Mouse (Mus musculus) forebrain, embryonic 10.5 days (tissue): ENCODE measurements around the gene Necab2. TPM values are rescaled to one million over a fixed set of nuclear protein-coding genes. Genes with fewer than 3 reads are reported as not detected.

Source experiments
- DNase-seq: peaks from one replicate; pipeline ENCODE4 v3.0.0-alpha.2; 2017; ENCODE audit warnings: low spot score; ENCODE audit errors: extremely low spot score
- H3K27ac ChIP-seq: fragments of 300-500 bp; sonication (generic); 2 replicates; pipeline ENCODE4 v1.5.1; 2016; ENCODE audit warnings: mild to moderate bottlenecking
- H3K27me3 ChIP-seq: fragments of 300-500 bp; sonication (generic); 2 replicates; pipeline ENCODE4 v1.6.1; 2016; ENCODE audit warnings: mild to moderate bottlenecking; ENCODE audit not compliant: poor library complexity, severe bottlenecking
- H3K36me3 ChIP-seq: fragments of 300-500 bp; sonication (generic); replicated peaks from 2 replicates; pipeline ENCODE4 v1.6.1; 2016; ENCODE audit warnings: mild to moderate bottlenecking, moderate library complexity
- H3K4me1 ChIP-seq: fragments of 300-500 bp; sonication (generic); 2 replicates; pipeline ENCODE4 v1.6.1; 2016
- H3K4me3 ChIP-seq: fragments of 300-500 bp; sonication (generic); 2 replicates; pipeline ENCODE4 v1.5.1; 2016; ENCODE audit warnings: mild to moderate bottlenecking, moderate library complexity
- H3K9me3 ChIP-seq: fragments of 300-500 bp; sonication (generic); 2 replicates; pipeline ENCODE4 v1.6.1; 2016; ENCODE audit warnings: mild to moderate bottlenecking, moderate library complexity
- WGBS: fragments of 180-500 bp; shearing (Covaris S2); methylation state at CpG from one replicate; pipeline ENCODE4 v1.1.7; 2016; 5-methylcytosine and 5-hydroxymethylcytosine counted together
- polyA plus RNA-seq: library from polyadenylated mRNA; unstranded; fragments of >200 nt; fragmentation: Nextera tagmentation; extraction: Ambion mirVana; gene quantifications from 2 replicates; pipeline ENCODE4 v1.2.1, GENCODE M21; 2016

The Necab2 gene
- polyA plus RNA-seq, 1 experiment from 2014 or later: 15.5 TPM

DNA sequence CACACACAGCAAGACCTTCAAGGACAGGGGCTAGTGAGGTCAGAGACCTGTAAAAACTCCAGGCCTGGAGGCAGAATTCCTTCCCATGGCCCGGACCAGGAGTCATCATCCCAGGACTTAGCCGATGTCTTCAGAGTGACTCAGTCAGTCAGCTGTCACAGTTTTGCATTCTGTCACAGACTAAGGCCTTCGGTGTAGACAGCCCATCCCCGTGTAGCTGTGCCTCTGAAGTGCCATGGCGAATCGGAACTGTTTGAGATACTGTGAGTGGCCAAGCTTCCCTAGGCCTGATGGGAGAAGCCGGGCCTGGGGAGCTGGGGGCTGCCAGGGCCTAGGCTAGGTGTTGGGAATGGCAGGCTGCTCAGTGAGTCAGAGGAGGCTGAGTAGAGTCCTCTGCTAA lies 15.8 kb upstream of the Necab2 start:
- H3K27me3 ChIP-seq: peaks cover 5% of the 10 kb centered on the region; the same call in 1 of the 2 replicates
- 87% methylated on average over 7 of the region's 7 CpGs for WGBS
- H3K4me3 ChIP-seq: no peak overlapping the region
- no peak overlapping the region for H3K27ac ChIP-seq
- H3K9me3 ChIP-seq: no peaks in the 10 kb centered on the region
- DNase-seq: no peak
- peaks cover 22% of the 10 kb centered on the region for H3K4me1 ChIP-seq
- H3K36me3 ChIP-seq: no peaks in the 10 kb centered on the region

DNA sequence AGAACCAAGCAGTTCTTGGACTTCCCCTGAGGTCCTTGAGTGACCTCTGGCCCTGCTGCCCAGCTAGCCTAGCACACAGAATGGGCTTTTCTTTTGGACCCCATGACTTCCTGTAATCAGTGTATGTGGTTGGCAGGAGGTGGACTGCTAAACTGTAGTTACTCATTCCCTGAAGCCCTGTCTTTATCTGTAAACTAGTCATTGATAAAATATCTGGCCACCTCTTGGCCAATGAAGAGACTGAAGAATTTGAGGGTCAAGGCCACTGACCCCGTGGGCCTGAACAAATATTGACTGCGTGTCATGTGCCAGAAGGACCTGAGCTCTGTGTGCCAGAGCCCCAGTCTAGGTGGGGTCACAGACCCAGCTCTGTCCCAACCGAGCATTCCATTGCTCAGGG lies 14.1 kb upstream of the Necab2 start:
- Histone ChIP-seq H3K4me1 (peaks cover 33% of the 10 kb centered on the region), H3K27ac (no peak overlapping the region), H3K4me3 (no peak overlapping the region), H3K27me3 (peaks cover 5% of the 10 kb centered on the region), H3K9me3 (no peaks in the 10 kb centered on the region), H3K36me3 (no peaks in the 10 kb centered on the region)
- DNase-seq: no peak
- 63% methylated on average over 3 of the region's 3 CpGs for WGBS

DNA sequence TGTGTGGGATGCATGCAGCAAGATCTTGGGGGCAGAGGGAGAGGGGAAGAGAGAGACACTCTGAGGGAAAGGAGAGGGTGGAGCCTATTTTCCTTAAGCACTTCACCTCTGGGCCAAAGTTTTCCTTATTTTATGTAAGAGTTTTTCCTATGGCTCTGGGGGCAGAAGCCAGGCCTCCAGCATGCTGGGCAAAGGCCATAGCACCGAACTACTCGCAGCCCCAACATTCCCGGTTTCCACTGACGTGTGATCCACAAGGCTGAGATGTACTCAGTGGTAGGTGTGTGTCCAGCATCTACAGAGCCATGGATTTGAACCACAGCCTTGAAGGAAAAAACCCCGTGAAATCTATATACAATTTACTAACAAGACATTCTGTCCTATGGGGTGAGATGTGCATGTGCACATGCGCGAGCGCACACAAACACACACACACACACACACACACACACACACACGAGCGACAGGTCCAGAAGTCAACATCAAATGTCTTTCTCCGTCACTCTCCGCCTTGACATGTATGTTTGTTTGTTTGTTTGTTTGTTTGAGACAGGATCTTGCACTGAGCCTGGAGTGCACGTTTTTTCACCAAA lies 12.8 kb upstream of the Necab2 start, which contains the start of gene Osgin1:
TSS of gene Osgin1 (plus strand) at position 543 of the 593 bp plus-strand sequence.
- 0 out of 2 replicates have a peak within 1 kb of the TSS, but pooled peaks have one; percentile 2 for H3K27ac ChIP-seq

DNA sequence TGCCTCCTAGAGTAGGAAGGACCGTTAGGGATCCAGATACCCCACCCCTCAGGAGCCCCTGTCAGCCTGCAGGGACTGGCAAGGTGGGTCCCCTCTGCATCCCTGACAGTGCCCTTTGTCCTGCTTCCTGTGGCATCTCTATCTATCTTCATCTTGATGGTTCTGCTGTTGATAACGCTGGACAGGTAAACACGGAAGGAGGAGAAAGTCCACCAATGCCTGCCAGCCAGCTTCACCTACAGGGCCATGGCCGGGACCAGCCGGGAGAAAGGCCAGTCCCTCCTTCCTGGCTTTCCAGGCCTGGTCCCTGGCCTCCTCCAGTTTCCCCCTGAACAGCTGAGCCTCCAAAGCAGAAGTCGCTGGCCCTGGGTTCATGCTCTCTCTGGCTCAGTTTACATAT lies 11.9 kb upstream of the Necab2 start:
- no peak overlapping the region for H3K4me3 ChIP-seq
- peaks cover 37% of the 10 kb centered on the region for H3K4me1 ChIP-seq
- no peaks in the 10 kb centered on the region for H3K9me3 ChIP-seq
- H3K36me3 ChIP-seq: no peaks in the 10 kb centered on the region
- no peak for DNase-seq
- H3K27ac ChIP-seq: no peak overlapping the region
- WGBS: 85% methylated on average over 6 of the region's 6 CpGs
- H3K27me3 ChIP-seq: peaks cover 13% of the 10 kb centered on the region

More for the DNA sequence above, 12.8 kb upstream of the Necab2 start, which contains the start of gene Osgin1:
- peaks cover 34% of the 10 kb centered on the region for H3K4me1 ChIP-seq
- no peak for DNase-seq
- WGBS: 91% methylated on average over 13 of the region's 13 CpGs
- no peaks in the 10 kb centered on the region for H3K36me3 ChIP-seq
- H3K27me3 ChIP-seq: peaks cover 5% of the 10 kb centered on the region
- no peaks in the 10 kb centered on the region for H3K9me3 ChIP-seq
- H3K4me3 ChIP-seq: no peak within 1 kb of the TSS

DNA sequence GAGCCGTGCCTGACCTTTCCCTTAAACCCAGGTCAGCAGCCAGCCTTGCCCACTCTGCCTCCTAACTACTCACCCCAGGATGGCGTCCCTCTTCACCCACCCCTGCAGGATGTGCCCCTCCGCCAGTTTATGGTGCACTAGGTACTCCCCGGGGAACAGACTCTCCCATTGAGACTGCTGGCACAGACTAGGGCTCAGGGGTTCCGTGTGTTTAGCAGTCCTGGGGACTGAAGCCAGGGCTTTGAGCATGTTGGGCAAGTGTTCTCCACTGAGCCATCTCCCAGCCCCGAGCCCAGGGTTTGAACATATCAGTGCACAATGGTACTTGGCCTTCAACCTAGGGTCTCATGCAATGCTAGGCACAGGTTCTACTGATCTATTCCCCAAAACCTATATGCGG lies 11.0 kb upstream of the Necab2 start:
- Histone ChIP-seq H3K27ac (no peak overlapping the region), H3K4me3 (no peak overlapping the region), H3K27me3 (peaks cover 19% of the 10 kb centered on the region), H3K9me3 (no peaks in the 10 kb centered on the region), H3K36me3 (no peaks in the 10 kb centered on the region), H3K4me1 (peaks cover 46% of the 10 kb centered on the region)
- WGBS: 92% methylated on average over 7 of the region's 7 CpGs
- DNase-seq: no peak

DNA sequence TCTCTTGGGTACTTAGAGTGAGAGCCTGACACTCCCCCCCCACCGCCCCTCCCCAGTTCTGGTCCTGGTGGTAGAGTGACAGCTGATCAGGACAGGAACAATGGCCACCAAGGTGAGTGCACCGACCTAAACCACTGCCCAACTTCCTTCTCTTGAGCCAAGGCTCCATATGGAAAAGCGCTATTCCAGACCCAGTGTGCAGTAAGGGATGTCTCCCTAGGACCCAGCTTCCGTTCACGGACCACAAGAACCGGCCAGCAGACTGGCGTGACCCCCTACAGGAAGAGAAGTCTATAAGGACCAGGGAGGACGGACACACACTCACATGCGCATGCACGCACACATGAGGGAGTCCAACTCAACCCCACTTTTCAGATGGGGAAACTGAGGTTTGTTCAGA lies 10.2 kb upstream of the Necab2 start:
- peaks cover 54% of the 10 kb centered on the region for H3K4me1 ChIP-seq
- H3K36me3 ChIP-seq: no peaks in the 10 kb centered on the region
- no peak overlapping the region for H3K4me3 ChIP-seq
- H3K27ac ChIP-seq: no peak overlapping the region
- peaks cover 21% of the 10 kb centered on the region for H3K27me3 ChIP-seq
- WGBS: 89% methylated on average over 10 of the region's 10 CpGs
- no peaks in the 10 kb centered on the region for H3K9me3 ChIP-seq
- no peak for DNase-seq

DNA sequence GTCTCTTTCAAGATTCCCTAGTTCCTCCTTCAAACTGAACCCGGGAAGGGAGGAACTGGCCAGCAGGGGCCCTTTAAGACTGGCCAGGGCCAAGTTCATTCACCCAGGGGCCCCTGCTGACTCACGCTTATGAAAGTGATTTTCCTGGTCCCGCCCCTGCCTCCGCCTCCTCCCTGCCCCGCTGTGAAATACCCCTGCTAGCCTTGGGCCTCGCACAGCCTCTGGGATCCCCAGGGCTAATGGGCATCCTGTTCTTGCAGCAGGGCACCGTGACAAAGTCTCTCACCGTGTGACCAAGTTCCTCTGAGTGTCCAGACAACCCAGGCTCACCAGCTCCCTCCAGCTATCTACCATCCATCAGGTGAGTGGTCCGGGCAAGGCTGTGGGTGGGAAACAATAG lies 9.6 kb upstream of the Necab2 start:
- WGBS: 24% methylated on average over 9 of the region's 9 CpGs
- H3K27me3 ChIP-seq: peaks cover 27% of the 10 kb centered on the region
- H3K4me3 ChIP-seq: no peak overlapping the region
- H3K36me3 ChIP-seq: no peaks in the 10 kb centered on the region
- H3K9me3 ChIP-seq: no peaks in the 10 kb centered on the region
- no peak for DNase-seq
- peaks cover 55% of the 10 kb centered on the region for H3K4me1 ChIP-seq
- 0 out of 2 replicates have a peak overlapping the region, but pooled peaks have one; percentile 9 for H3K27ac ChIP-seq

DNA sequence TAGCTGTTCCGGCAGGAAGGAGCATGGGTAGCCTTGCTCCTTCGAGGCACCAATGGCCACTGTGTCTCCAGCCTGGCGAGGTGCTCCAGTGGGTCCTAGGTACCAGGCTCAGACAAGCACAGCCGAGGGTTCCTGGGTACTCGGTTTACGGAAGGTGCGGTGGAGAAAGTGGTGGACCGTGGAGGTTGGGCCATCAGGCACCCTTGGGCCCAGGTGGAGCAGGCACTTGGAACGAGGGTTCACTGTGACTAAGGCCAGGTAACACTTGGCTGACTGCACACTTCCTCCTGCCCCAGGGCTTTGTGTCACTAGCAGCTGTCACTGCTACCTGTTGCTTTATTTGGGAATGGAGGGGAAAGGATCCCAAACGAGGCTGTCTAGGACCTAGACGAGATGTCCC lies 9.0 kb upstream of the Necab2 start:
- DNase-seq: no peak
- no peaks in the 10 kb centered on the region for H3K9me3 ChIP-seq
- H3K27me3 ChIP-seq: peaks cover 33% of the 10 kb centered on the region
- H3K27ac ChIP-seq: 0 out of 2 replicates have a peak overlapping the region, but pooled peaks have one; percentile 9
- WGBS: 83% methylated on average over 11 of the region's 11 CpGs
- no peaks in the 10 kb centered on the region for H3K36me3 ChIP-seq
- H3K4me3 ChIP-seq: no peak overlapping the region
- peaks cover 49% of the 10 kb centered on the region for H3K4me1 ChIP-seq

DNA sequence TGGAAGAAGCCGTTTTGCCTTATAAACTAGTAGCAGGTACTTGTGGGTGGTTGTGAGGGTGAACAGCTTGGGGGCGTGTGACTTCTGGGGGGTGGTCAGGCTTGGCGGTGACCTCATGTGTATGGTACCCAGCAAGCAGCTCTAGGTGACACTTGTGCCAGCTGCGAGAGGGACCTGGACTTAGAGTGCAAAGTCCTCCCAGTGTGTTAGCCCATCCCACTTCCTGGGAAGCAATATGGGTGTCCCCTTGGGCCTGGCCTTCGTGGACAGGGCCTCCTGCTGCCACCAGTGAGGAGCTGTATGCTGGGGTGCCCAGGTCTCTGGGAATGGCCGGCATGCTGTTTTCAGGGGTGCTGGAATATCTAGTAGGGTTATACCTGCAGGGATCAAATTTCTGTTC lies 7.6 kb upstream of the Necab2 start:
- H3K9me3 ChIP-seq: no peaks in the 10 kb centered on the region
- peaks cover 40% of the 10 kb centered on the region for H3K27me3 ChIP-seq
- H3K36me3 ChIP-seq: no peaks in the 10 kb centered on the region
- H3K4me1 ChIP-seq: peaks cover 43% of the 10 kb centered on the region
- DNase-seq: no peak
- WGBS: 87% methylated on average over 6 of the region's 6 CpGs
- H3K4me3 ChIP-seq: no peak overlapping the region
- H3K27ac ChIP-seq: no peak overlapping the region

DNA sequence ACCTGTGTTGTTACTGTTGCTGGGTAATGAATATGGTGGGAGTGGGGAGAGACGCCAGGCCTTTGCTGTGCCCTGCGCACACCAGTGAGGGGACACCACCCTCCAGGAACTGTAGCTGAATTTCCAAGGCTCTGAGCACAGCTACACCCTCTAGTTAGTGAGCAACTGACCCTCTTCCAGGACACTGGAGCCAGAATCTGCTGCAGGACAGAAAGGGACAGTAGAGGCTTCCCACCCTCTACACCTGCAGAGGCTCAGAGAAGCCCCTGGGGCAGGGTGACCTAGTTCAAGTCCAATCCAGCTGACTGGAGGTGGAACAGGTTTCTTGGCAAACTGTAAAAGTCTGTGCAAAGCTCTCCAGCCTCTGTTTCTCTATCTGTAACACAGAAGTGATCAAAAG lies 7.1 kb upstream of the Necab2 start:
- Histone ChIP-seq H3K36me3 (no peaks in the 10 kb centered on the region), H3K27ac (no peak overlapping the region), H3K9me3 (no peaks in the 10 kb centered on the region), H3K27me3 (peaks cover 44% of the 10 kb centered on the region), H3K4me1 (peaks cover 43% of the 10 kb centered on the region), H3K4me3 (no peak overlapping the region)
- no peak for DNase-seq
- WGBS: 89% methylated on average over 2 of the region's 2 CpGs

DNA sequence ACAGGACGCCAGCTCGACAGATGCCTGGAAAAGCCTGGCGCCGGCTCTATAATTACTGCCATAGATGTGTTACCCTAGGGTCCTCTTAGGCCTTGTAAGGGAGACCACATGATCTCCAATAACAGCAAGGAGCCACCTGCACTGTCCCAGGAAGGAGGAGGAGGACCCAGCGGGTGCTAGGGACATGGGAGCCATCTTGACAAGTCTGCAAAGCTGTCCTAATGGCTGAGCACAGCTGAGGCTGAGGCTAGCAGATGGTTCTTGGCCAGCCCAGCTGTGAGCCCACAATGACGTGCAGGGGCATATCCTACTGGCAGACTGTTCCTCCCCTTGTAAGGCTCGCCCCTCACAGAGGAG lies 6.6 kb upstream of the Necab2 start:
- peaks cover 44% of the 10 kb centered on the region for H3K27me3 ChIP-seq
- DNase-seq: no peak
- H3K36me3 ChIP-seq: no peaks in the 10 kb centered on the region
- peaks cover 43% of the 10 kb centered on the region for H3K4me1 ChIP-seq
- WGBS: 71% methylated on average over 7 of the region's 7 CpGs
- H3K4me3 ChIP-seq: no peak overlapping the region
- no peaks in the 10 kb centered on the region for H3K9me3 ChIP-seq
- peak overlapping the region; percentile 12; the same call in 1 of the 2 replicates for H3K27ac ChIP-seq

DNA sequence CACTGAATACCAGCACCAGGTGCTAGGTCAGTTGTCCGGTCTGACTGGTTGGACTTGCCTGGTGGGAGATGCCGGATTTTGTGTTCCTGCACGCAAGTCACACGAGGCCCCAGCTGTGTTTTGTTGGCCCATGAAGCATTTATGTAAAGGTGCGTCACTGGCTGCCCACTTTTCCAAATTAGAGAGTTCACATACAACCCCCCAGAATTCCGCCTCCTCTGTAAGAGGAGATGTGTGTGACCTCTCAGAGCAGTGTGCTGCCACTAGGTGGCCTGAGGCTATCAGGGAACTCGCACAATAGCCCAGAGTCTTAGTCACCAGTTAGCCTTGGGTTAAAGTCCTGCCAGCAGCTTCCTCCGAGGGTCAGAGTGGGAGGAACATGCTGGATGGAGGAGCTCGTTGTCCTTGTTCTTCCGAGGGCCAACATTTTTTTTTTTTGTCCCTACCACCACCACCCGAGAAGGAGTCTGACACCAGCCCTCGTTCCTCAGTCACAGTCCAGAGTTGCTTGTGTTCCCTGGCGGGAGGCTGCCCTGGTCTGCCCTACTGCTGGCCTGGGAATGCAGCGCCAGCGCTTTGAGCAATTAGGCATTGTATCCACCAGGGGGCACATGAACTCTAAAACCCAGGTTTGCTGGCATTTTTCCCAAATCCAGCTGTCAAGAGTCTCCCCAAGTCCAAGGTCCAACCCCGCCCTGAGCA lies 6.1 kb upstream of the Necab2 start:
- 12% methylated on average over 16 of the region's 16 CpGs for WGBS
- DNase-seq: peak; percentile 83
- peak overlapping the region; percentile 27; the same call in 1 of the 2 replicates for H3K27ac ChIP-seq
- H3K4me1 ChIP-seq: peaks cover 44% of the 10 kb centered on the region
- peaks cover 50% of the 10 kb centered on the region for H3K27me3 ChIP-seq
- peak overlapping the region; percentile 9 for H3K4me3 ChIP-seq
- no peaks in the 10 kb centered on the region for H3K9me3 ChIP-seq
- H3K36me3 ChIP-seq: no peaks in the 10 kb centered on the region

DNA sequence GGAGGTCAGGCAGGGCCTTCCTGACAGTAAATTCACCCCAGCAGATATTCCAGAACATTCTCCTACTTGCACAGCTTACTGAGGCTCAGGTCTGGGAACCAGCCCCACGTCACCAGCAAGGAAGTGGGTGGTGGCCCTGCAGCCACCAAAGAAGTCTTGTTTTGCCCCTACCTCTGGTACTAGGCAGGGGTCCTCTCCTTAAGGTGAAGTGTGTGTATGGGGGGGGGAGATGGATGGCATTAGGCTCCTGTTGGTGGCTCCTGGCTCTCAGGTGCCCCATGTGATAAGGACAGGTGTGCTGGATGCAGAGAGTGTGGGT lies 5.6 kb upstream of the Necab2 start:
- Histone ChIP-seq H3K27me3 (peaks cover 55% of the 10 kb centered on the region), H3K27ac (no peak overlapping the region), H3K4me3 (no peak overlapping the region), H3K9me3 (no peaks in the 10 kb centered on the region), H3K36me3 (no peaks in the 10 kb centered on the region), H3K4me1 (peaks cover 49% of the 10 kb centered on the region)
- 66% methylated on average over 1 of the region's 1 CpGs for WGBS
- DNase-seq: no peak
